Mouse (Mus musculus): ENCODE measurements around the gene Mypop. TPM values are rescaled to one million over a fixed set of nuclear protein-coding genes. Genes with fewer than 3 reads are reported as not detected.

Mypop gene
- polyA plus RNA-seq, 1 experiment: 2.0 TPM

Other genes starting within 250 kb of the Mypop start
- not detected in 2 replicates for gene Psg19, start 192.7 kb upstream of the Mypop start, polyA plus RNA-seq (2012; rRNA removed)
- gene Psg17, start 169.6 kb upstream of the Mypop start, polyA plus RNA-seq (2012; rRNA removed): 0.04 and 0.05 TPM in 2 replicates
- gene Mill2, start 151.3 kb upstream of the Mypop start, polyA plus RNA-seq (2012; rRNA removed): 3.2 and 3.3 TPM in 2 replicates
- gene Pglyrp1, start 119.9 kb upstream of the Mypop start, polyA plus RNA-seq (2012; rRNA removed): 539 and 693 TPM in 2 replicates
- gene Ccdc61, start 80.8 kb upstream of the Mypop start, polyA plus RNA-seq (2012; rRNA removed): 19.2 and 25.2 TPM in 2 replicates
- 0.17 and 0.21 TPM in 2 replicates for gene Nova2, start 65.4 kb upstream of the Mypop start, polyA plus RNA-seq (2012; rRNA removed)
- gene Nanos2, start 3.8 kb upstream of the Mypop start, polyA plus RNA-seq (2012; rRNA removed): not detected in 2 replicates
- 18.7 and 19.4 TPM in 2 replicates for gene Irf2bp1, start 12.8 kb downstream of the Mypop start, polyA plus RNA-seq (2012; rRNA removed)
- 24.9 and 28.3 TPM in 2 replicates for gene Foxa3, start 32.3 kb downstream of the Mypop start, polyA plus RNA-seq (2012; rRNA removed)
- 54.8 and 68.3 TPM in 2 replicates for gene Sympk, start 33.1 kb downstream of the Mypop start, polyA plus RNA-seq (2012; rRNA removed)
- 0.11 TPM in 1 of 2 replicates, not detected in the other for gene Rsph6a, start 63.4 kb downstream of the Mypop start, polyA plus RNA-seq (2012; rRNA removed)
- 15.3 and 15.6 TPM in 2 replicates for gene Dmwd, start 85.0 kb downstream of the Mypop start, polyA plus RNA-seq (2012; rRNA removed)
- 308 and 400 TPM in 2 replicates for gene Dmpk, start 92.6 kb downstream of the Mypop start, polyA plus RNA-seq (2012; rRNA removed)
- gene Six5, start 103.3 kb downstream of the Mypop start, polyA plus RNA-seq (2012; rRNA removed): 14.5 and 17.2 TPM in 2 replicates
- gene Gm4969, start 127.1 kb downstream of the Mypop start, polyA plus RNA-seq (2012; rRNA removed): 0.03 TPM in 1 of 2 replicates, not detected in the other
- 9.8 and 10.1 TPM in 2 replicates for gene Fbxo46, start 128.6 kb downstream of the Mypop start, polyA plus RNA-seq (2012; rRNA removed)
- 7.7 and 9.8 TPM in 2 replicates for gene Qpctl, start 158.0 kb downstream of the Mypop start, polyA plus RNA-seq (2012; rRNA removed)
- 47.1 and 49.1 TPM in 2 replicates for gene Snrpd2, start 158.5 kb downstream of the Mypop start, polyA plus RNA-seq (2012; rRNA removed)
- 0.67 and 0.68 TPM in 2 replicates for gene Gipr, start 174.9 kb downstream of the Mypop start, polyA plus RNA-seq (2012; rRNA removed)
- gene Eml2, start 185.2 kb downstream of the Mypop start, polyA plus RNA-seq (2012; rRNA removed): 16.7 and 19.6 TPM in 2 replicates
- 3.2 TPM in 2 replicates for gene Gpr4, start 221.3 kb downstream of the Mypop start, polyA plus RNA-seq (2012; rRNA removed)
- 33.6 and 36.3 TPM in 2 replicates for gene Opa3, start 237.1 kb downstream of the Mypop start, polyA plus RNA-seq (2012; rRNA removed)

Measured in large intestine, adult 2 months (tissue).